Comparison of ENCODE assay signal across 8 mouse cellular contexts in the genomic region with DNA sequence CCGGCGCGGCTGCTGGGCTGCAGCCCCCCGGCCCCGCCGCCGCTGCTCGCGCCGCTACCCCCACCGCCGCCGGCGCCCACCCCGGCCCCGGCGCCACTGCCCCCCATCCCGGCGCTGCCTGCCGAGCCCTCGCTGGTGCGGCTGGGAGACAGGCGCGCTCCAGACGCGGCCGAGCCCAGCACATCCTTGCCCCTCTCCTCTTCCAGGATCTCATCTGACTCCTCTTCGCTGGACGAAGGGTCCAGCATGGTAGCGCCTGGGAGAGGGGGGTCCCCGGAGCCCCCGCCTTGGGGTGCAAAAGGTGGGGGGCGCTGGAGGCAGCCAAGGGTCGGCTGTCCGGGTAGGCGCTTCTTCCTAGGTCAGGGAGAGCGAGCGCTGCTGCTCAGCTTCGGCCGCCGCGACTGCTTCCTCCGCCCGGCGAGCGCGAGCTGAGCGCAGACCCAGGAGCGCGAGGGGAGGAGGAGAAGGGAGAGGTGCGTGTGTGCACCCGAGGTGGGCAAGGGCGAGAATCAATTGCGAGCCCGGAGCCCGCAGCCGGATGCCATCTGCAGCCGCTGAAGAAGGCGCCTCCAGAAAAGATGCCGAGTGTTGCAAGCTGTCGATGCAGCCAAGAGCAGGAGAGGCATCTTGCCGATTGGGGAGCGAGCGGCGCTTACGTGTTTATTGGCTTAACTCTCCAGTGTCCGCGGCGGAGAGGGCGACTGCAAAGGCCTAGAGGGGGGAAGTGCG. TPM values are rescaled to one million over a fixed set of nuclear protein-coding genes. Genes with fewer than 3 reads are reported as not detected.
A peak's percentile ranks its signal among the peaks of the same experiment; 100 is the strongest.
DNase-seq lines count a peak whose midpoint lies in the region; ATAC-seq and TF ChIP-seq lines count a peak whose summit lies in the region.

A gene (minus strand): TSS at position 589 of the 729 bp plus-strand sequence.

- peak within 1 kb of the TSS; percentile 32 for H3K4me3 ChIP-seq in gastrocnemius, adult 2 months
- peak within 1 kb of the TSS; percentile 62 for H3K4me3 ChIP-seq in hindbrain, embryonic 15.5 days
- H3K4me3 ChIP-seq in limb, embryonic 15.5 days: peak within 1 kb of the TSS; percentile 50

- no peaks in the 10 kb centered on the region for H3K9me3 ChIP-seq in hindbrain, embryonic 15.5 days
- H3K9me3 ChIP-seq in limb, embryonic 15.5 days: no peaks in the 10 kb centered on the region

- H3K27ac ChIP-seq in gastrocnemius, adult 2 months: no peak within 1 kb of the TSS
- peak within 1 kb of the TSS; percentile 99 for H3K27ac ChIP-seq in hindbrain, embryonic 15.5 days (replicated peaks)
- H3K27ac ChIP-seq in limb, embryonic 15.5 days: no peak within 1 kb of the TSS; the same call in 1 of the 2 replicates

- H3K4me2 ChIP-seq in hindbrain, embryonic 15.5 days: peak within 1 kb of the TSS; percentile 73
- H3K4me2 ChIP-seq in limb, embryonic 15.5 days: peak within 1 kb of the TSS; percentile 91

- TF ChIP-seq CTCF in gastrocnemius, adult 2 months (IDR thresholded peaks at IDR 0.05): no peak

- H3K27me3 ChIP-seq in hindbrain, embryonic 15.5 days: no peaks in the 10 kb centered on the region
- H3K27me3 ChIP-seq in limb, embryonic 15.5 days: peaks cover 28% of the 10 kb centered on the region

- intact Hi-C loops in gastrocnemius, adult 2 months (cut with DNase I): no loop called here
- intact Hi-C loops in gastrocnemius, postnatal 36 days (cut with DNase I): no loop called here

- H3K9ac ChIP-seq in hindbrain, embryonic 15.5 days: peak within 1 kb of the TSS; percentile 99
- H3K9ac ChIP-seq in limb, embryonic 15.5 days: 0 out of 2 replicates have a peak within 1 kb of the TSS, but pooled peaks have one; percentile 10

- peak; percentile 17 for DNase-seq in gastrocnemius, adult 2 months
- DNase-seq in gastrocnemius, postnatal 36 days: no peak
- DNase-seq in adrenal gland, adult (ENCODE audit: inconsistent age in 2 of 2, low spot score in 1 of 2): peak; percentile 33 to 54
- DNase-seq in embryo, embryonic 9.5 days (ENCODE audit: extremely low spot score): peak; percentile 69
- DNase-seq in right cerebral cortex, postnatal 4 days: peak; percentile 72

- no peaks in the 10 kb centered on the region for H3K36me3 ChIP-seq in hindbrain, embryonic 15.5 days
- no peaks in the 10 kb centered on the region for H3K36me3 ChIP-seq in limb, embryonic 15.5 days

- H3K4me1 ChIP-seq in hindbrain, embryonic 15.5 days (replicated peaks): peaks cover 36% of the 10 kb centered on the region
- H3K4me1 ChIP-seq in limb, embryonic 15.5 days: peaks cover 18% of the 10 kb centered on the region

- peak; percentile 81 for ATAC-seq in hindbrain, embryonic 15.5 days (ENCODE audit: low FRiP score, low read depth)
- no peak for ATAC-seq in limb, embryonic 15.5 days (ENCODE audit: insufficient number of reproducible peaks, low FRiP score, low TSS enrichment, low read depth)
- ATAC-seq in inflammation-experienced regulatory T-cells, adult 6 months: no peak

- WGBS in hindbrain, embryonic 15.5 days: under 1% methylated on average over 71 of the region's 71 CpGs
- under 1% methylated on average over 51 of the region's 71 CpGs for WGBS in limb, embryonic 15.5 days

RNA-seq across cellular contexts. Expression of the gene that starts here (rescaled TPM):
- total RNA-seq in gastrocnemius, adult 2 months (2021): under 1 TPM; 0.06 to 0.20 TPM
- total RNA-seq in gastrocnemius, postnatal 36 days (2021): not detected
- polyA plus RNA-seq in hindbrain, embryonic 15.5 days (2015; fragmentation: Nextera tagmentation; extraction: Ambion mirVana): 40.8 and 44.0 TPM in 2 replicates
- polyA plus RNA-seq in limb, embryonic 15.5 days (2015; fragmentation: Nextera tagmentation; extraction: Ambion mirVana): 2.5 and 2.8 TPM in 2 replicates
- under 1 TPM in 1 of 3 experiments, not detected in 2; 0.07 TPM for polyA plus RNA-seq in inflammation-experienced regulatory T-cells, adult 6 months (2017; shearing (Covaris generic))

Comparison
In these comparisons a context has a peak if more than half of its experiments do, and no peak if none do; other contexts are left out.
1. RNA of the gene that starts here (polyA plus RNA-seq): 40.8 to 44.0 TPM in hindbrain, embryonic 15.5 days; 2.5 to 2.8 TPM in limb, embryonic 15.5 days and 0.07 TPM in inflammation-experienced regulatory T-cells, adult 6 months; every median in the first group is over 10 times any median in the second.
2. Peak in DNase-seq and H3K4me3 ChIP-seq in gastrocnemius, adult 2 months; RNA of the gene not detected or under 1 TPM.
3. DNase-seq: peak in adrenal gland, adult (2 of 2), embryo, embryonic 9.5 days (single experiment) and right cerebral cortex, postnatal 4 days (single experiment); none in gastrocnemius, postnatal 36 days (0 of 2).
4. Peak in every context shown above with its lines, with median percentiles within 50 percentile points of each other: H3K4me3 ChIP-seq.